Mouse (Mus musculus): Measurements from ENCODE around the gene Selenoh. TPM values are rescaled to one million over a fixed set of nuclear protein-coding genes. Genes with fewer than 3 reads are reported as not detected.

Gene Selenoh
- 10 to 100 TPM; 25.4 to 26.7 TPM for total RNA-seq (2021)
- long read RNA-seq, experiment 1, transcript Selenoh-203 (4 exons, 747 nt): major isoform, 12 of 14 reads
- long read RNA-seq, experiment 1, partial matches to known transcripts: 0 of 14 reads
- long read RNA-seq, experiment 1, other reads (novel, unspliced or antisense): 0 of 14 reads
- long read RNA-seq, experiment 2, transcript Selenoh-203 (4 exons, 747 nt): major isoform, 11 of 13 reads
- long read RNA-seq, experiment 2, partial matches to known transcripts: 1 of 13 reads
- long read RNA-seq, experiment 2, other reads (novel, unspliced or antisense): 0 of 13 reads

- DNase-seq: peak; percentile 71
Measured at GRCm38 (mm10) chr2:84670569-84670933, at the start of gene Selenoh. TSS of gene Selenoh (minus strand) at chr2:84670770.

- no peak for DNase-seq
Measured at GRCm38 (mm10) chr2:84717357-84717756, 46.8 kb upstream of the Selenoh start.

DNA sequence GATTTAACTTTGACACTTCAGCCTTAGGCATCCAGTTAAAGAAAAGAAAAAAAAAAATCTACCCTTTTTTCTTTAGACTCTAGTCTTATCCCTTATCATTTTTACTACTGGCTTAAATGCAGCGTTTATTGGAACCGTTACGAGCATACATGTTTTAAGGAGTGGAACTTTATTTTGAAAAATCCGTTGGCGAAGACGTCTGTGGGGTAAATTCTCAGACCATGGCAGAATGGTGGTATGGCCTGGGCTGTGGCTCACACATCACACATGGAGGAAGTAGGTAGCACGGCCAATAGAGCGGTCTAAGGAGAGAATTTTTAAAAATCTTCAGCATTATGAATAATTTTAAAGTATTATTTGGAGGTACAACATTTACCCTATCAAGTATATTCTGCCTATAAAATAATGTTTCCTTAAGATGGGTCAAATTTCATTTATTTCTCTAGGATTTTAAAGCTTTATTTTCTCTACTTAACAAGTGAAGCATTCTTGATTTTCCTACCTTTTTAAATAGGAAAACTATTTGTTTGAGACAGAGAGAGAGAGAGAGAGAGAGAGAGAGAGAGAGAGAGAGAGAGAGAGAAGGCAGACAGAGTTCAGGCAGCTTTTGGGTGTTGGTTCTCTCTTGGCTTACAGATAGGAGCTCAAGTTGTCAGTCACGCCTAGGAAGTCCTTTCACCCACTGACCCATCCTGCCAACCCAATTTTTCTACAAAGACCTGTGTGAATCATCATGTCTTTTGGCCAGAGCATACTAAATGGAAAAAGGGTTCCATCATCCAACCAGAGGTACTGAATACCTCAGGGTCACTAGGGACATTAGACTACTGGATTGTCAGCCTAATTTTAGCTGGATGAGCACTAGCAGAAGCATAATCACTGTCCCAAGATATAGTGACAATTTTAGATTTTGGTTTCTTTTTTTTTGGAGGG lies 46.1 kb upstream of the Selenoh start:
- no peak for DNase-seq

- peak; percentile 45 for DNase-seq
Measured at GRCm38 (mm10) chr2:84715562-84716361, 45.2 kb upstream of the Selenoh start.

DNA sequence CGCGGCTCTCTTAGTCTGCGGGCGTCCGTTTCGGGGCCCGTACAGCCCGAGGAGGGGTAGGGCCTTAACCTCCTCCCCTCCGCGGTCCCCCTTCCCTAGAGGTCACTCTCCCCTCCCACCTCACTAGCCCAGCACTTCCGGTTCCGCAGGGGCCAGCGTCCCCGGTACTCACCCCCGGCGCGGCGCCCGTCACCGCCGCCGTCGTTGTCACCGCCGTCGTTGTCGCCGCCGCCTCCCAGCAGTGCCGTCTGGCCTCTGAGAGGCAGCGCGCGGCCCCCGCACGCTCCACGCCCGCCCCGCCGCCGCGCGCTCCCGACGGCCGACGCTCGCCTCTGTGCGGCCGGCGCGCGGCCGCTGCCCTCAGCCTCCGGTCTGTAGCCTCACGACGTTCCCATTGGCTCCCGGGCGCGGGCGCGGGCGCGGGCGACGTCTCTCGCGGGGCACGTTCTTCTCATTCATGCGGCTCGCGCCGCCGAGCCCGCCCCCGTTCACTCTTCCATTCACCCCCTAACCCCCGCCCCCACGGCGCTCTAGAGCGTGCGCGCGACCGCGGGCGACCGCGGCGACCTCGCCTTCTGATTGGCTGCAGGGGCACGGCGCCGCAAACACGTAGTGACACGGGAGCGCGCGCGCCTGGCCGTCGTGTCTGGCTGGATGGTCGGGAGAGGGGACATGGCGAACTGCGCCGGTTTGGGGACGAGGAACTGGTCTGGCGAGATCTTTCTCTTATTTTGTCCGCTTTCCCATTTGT lies 44.4 kb upstream of the Selenoh start, which contains the start of gene Zdhhc5:
Zdhhc5 (minus strand) TSS at position 370 of the 751 bp plus-strand sequence.
- peak; percentile 99 for DNase-seq

DNA sequence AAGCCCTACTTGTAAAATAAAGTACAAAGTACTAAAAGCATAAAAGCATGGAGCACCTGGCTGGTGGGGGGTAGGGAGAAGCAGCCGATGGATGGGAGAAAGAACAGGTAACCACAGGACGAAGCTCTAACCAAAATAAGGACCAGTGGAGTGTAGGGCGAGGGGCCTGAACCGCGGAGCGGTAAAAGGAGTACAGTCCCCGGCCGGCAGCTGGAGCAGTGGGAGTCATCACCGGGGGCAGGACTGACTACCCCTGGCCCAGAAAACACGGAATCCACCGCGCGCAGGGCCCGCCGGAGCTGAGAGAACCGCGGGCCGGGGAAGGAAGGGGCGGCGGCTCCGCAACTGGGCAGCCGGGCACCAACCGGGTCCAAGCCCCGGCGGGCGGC lies 43.8 kb upstream of the Selenoh start:
- no peak for DNase-seq

DNA sequence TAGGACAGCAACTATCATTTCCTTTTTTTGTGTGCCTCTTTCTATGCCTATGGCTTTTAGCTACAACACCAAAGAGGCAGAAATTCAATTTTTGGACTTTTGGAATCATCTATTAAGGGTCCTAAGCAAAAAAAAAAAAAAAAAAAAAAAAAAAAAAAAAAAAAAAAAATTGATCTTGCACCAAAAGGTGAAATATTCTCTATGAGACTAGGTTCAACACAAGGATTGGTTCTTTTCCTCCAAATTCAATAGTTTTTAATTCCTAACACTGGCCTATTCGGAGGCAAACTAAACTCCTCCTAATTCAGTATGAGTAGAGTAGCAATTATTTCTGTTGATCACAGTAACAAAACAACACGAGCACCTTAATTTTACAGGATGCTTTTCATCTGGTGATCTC lies 41.3 kb upstream of the Selenoh start:
- no peak for DNase-seq

DNA sequence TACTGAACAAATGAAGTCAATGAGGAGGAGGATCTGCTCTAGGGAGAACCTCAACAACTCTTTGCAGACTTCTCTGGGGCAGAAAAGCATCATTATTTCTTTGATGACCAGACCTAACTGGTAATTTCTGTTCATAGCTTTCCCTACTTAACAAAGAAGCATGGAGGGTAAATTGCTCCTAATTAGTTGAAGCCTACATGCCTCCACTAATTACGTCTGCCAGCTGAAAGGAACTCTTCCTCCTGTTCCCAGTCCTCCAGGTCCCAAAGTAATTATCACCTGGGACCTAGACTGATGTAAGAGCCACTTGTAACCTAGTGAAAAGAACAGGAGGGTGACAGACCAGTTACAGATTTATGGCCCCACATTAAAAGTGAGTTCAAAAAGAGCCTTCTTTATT lies 37.0 kb upstream of the Selenoh start:
- no peak for DNase-seq

GRCm38 (mm10) chr2:84705295-84705694 lies 34.7 kb upstream of the Selenoh start:
- DNase-seq: no peak

GRCm38 (mm10) chr2:84704329-84704728 lies 33.8 kb upstream of the Selenoh start:
- DNase-seq: no peak

DNA sequence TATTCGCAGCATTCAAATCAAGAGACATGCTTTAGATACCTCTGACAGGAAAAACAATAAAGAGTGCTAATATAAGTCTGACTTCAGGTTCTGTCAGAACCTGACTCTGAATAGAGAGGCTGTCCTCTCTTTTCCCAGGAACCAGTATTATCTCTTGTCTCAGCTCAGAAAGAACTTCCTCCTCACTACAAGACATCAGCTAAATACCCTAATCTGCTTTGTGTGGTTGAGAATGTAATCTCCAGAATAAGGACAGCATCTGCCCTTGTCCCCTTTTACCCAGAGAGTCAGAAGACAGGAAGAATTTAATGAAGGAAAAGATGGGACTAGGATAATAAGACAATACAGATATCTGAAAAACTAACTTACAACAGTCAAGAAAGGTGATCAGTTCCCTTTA lies 32.9 kb upstream of the Selenoh start:
- no peak for DNase-seq

GRCm38 (mm10) chr2:84695007-84695695 lies 24.6 kb upstream of the Selenoh start:
- DNase-seq: no peak

DNA sequence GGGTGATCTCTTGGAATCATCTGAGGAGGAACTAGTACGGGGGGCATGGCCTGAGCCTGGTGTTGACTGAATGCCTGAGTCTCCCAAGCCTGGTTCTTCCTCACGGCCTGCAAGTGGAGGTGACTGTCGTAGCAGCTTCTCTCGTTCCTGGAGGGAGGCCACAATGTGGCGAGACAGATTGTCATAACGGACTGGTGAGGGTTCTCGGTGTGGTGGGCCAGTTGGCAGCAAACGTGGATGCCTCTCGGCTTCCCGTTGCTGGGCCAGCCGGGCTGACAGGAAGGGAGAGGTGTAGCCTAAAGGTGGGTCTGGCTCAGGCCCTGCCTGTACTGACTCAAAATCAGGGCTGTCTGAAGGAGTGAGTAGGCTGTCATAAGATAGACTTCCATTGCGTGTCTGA lies 19.5 kb upstream of the Selenoh start:
- DNase-seq: no peak

- DNase-seq: no peak
Measured at GRCm38 (mm10) chr2:84688080-84688844, 17.7 kb upstream of the Selenoh start.

DNA sequence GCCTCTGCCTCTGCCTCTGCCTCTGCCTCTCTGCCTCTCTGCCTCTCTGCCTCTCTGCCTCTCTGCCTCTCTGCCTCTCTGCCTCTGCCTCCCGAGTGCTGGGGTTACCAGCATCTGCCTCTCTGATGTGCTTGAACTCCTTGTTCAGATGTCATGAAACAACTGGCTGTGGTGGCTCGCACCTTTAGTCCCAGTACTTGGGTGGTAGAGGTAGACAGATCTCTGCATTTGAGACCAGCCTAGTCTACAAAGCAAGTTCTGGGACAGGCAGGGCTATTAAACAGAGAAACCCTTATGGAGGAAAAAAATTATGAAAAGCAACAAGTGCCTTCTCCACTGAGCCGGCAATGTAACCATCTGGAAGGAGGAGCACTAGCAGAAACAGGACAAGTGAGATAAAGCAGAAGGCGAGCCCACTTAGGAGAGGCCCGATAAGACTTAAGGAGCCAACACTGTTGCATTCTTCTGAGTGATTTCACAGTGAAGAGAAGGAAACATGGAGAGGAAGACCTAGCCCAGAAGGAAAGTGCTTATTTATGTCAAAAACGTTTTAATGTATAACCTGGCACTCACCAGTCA lies 12.1 kb upstream of the Selenoh start:
- DNase-seq: no peak

DNA sequence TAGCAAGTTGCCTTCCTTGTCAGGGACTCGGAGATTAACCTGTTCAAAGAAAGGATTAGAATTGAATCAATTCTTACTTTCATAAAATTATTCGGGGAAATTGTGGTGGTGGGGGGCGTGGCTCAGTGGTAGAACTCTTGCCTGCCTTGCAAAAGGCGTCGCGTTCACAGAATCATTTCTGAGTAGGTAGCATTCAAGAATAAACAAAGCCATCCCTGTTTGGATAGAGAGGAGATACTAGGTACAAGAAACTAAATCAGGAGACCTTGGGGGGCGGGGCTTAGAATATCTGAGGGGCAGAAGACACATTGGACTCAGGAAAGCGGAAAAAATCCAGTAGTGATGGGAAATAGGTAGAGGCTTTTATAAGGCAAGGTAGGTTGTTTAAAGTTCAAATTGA lies 8.4 kb upstream of the Selenoh start, which contains the start of gene Tmx2:
Tmx2 (minus strand) TSS at position 125 of the 400 bp plus-strand sequence.
- no peak for DNase-seq

GRCm38 (mm10) chr2:84677968-84678880 lies 7.7 kb upstream of the Selenoh start, which contains the start of the genes Gm28635 and Med19:
TSS of gene Gm28635 (minus strand) at chr2:84678041.
TSS of gene Med19 (plus strand) at chr2:84678402.
- peak; percentile 78 for DNase-seq

DNA sequence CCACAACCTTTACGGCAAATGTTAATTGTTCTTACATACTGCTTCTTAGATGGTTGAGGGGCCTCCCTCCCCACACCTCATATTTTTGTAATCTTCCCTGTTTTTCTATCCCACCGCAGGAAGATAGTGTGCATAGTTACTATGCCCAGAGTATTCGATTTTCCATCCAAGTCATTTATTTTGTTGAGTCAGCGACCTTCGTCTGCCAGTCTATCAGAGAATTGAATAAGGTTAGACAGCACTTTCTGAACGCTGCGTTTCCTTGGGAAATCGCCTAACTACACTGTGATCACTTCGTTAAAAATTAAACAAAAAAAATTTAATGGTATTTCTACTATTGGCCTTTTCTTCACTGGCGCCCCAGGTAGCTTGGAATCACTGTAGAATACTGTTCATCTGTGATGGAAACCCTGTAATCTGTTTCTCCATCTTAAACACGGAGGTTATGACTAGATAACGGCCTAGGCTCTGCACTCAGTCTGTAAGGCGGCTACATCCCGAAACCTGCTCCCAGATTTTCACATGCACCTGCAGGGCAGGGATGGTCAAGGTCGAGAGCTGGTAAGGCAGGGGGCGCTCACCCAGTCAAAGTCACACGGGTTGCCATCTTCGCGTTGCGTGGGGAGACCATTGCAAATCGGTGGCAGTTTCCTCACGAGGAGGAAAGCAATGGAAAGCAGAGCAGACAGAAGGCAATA lies 6.8 kb upstream of the Selenoh start:
- no peak for DNase-seq

All from gastrocnemius, postnatal 10 days (tissue).